9 mouse cellular contexts compared by ENCODE assay signal in the genomic region with DNA sequence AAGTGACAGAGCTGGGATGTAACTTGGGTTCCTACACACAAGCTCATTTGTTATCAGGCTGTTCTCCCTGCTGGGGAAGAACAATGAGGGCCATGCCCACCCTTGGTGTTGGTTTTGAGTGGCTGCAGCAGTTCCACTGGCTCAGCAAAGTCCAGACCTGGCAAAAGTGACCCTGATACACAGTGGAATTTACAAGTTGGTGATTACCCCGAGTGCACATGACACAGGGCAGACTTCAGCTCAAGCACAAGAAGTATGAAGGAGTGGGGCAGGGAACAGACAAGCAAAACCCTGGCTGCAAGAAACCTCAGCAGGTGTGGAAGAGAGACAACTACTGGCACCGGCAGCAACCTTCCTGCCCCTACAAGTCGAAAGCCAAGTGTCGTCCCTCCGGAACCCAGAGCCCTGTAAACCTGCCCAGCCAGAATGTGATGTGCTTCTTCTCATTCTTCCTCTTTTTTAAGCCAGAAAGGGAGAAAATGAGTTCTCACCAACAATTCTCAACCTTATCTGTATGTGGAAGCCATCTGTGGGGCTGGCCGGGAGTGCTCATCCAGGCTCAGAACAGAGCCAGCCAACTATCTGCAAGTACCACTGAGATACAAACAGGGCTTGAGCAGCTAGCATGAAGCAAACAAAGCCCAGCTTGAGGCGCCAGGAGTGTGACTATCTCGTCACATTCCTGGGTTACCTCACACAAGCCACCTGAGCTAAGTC. TPM values are rescaled to one million over a fixed set of nuclear protein-coding genes. Genes with fewer than 3 reads are reported as not detected.
A peak's percentile ranks its signal among the peaks of the same experiment; 100 is the strongest.
DNase-seq lines count a peak whose midpoint lies in the region; ATAC-seq lines count a peak whose summit lies in the region.
"Had no signal": no experiment of that assay in that cellular context is flagged by ENCODE, and none has a peak within 500 bp of the region (broad histone marks: within the 10 kb centered on the region; RNA-seq: fewer than 3 reads in every experiment).

No protein-coding gene starts in this region.

- no peak for DNase-seq in hindbrain, embryonic 11.5 days (ENCODE audit: low spot score)
- DNase-seq in kidney, adult 18-20 months = peak; percentile 55
- DNase-seq in T-cell, adult 2 months (ENCODE audit: low spot score) = no peak
- no peak for DNase-seq in embryo, embryonic 10 days (ENCODE audit: low spot score)
- DNase-seq in urinary bladder, postnatal 4 days (ENCODE audit: low spot score in 2 of 2) = no peak

- WGBS in hindbrain, embryonic 13.5 days = 76% methylated on average over 8 of the region's 8 CpGs
- 75% methylated on average over 8 of the region's 8 CpGs for WGBS in hindbrain, embryonic 11.5 days

- peaks cover 28% of the 10 kb centered on the region for H3K4me1 ChIP-seq in hindbrain, embryonic 13.5 days (replicated peaks)
- no peaks in the 10 kb centered on the region for H3K4me1 ChIP-seq in hindbrain, embryonic 11.5 days (replicated peaks; ENCODE audit: control insufficient read depth, insufficient read depth, low read length)
- H3K4me1 ChIP-seq in brown adipose tissue, adult 24 weeks (ENCODE audit: control insufficient read depth, insufficient read depth, insufficient read length, low read length) = peaks cover 53% of the 10 kb centered on the region
- peaks cover 92% of the 10 kb centered on the region for H3K4me1 ChIP-seq in megakaryocyte, embryonic 14.5 days

- no peak for ATAC-seq in hindbrain, embryonic 13.5 days (ENCODE audit: low FRiP score)
- no peak for ATAC-seq in hindbrain, embryonic 11.5 days (ENCODE audit: low FRiP score)

- H3K4me3 ChIP-seq in hindbrain, embryonic 13.5 days = no peak overlapping the region
- no peak overlapping the region for H3K4me3 ChIP-seq in hindbrain, embryonic 11.5 days (ENCODE audit: low read depth, low read length)
- H3K4me3 ChIP-seq in brown adipose tissue, adult 24 weeks (ENCODE audit: insufficient read depth, low read depth, low read length) = no peak overlapping the region
- peak overlapping the region; percentile 76 for H3K4me3 ChIP-seq in megakaryocyte, embryonic 14.5 days (replicated peaks)
- H3K4me3 ChIP-seq: midbrain, embryonic 12.5 days had no signal

- H3K27me3 ChIP-seq in hindbrain, embryonic 13.5 days = no peaks in the 10 kb centered on the region
- H3K27me3 ChIP-seq in hindbrain, embryonic 11.5 days (ENCODE audit: control insufficient read depth, insufficient read depth, low read length) = no peaks in the 10 kb centered on the region
- H3K27me3 ChIP-seq in megakaryocyte, embryonic 14.5 days (replicated peaks) = no peaks in the 10 kb centered on the region
- H3K27me3 ChIP-seq: midbrain, embryonic 12.5 days had no signal

- H3K27ac ChIP-seq in hindbrain, embryonic 13.5 days = peak overlapping the region; percentile 24; the same call in 1 of the 2 replicates
- no peak overlapping the region for H3K27ac ChIP-seq in hindbrain, embryonic 11.5 days (ENCODE audit: low read depth, low read length)
- peak overlapping the region; percentile 78 for H3K27ac ChIP-seq in brown adipose tissue, adult 24 weeks (replicated peaks; ENCODE audit: low read depth, low read length)
- H3K27ac ChIP-seq: midbrain, embryonic 12.5 days had no signal

- H3K4me2 ChIP-seq in hindbrain, embryonic 13.5 days = no peak overlapping the region
- no peak overlapping the region for H3K4me2 ChIP-seq in hindbrain, embryonic 11.5 days (replicated peaks; ENCODE audit: low read depth, low read length)
- H3K4me2 ChIP-seq: midbrain, embryonic 12.5 days had no signal

- no peaks in the 10 kb centered on the region for H3K9me3 ChIP-seq in hindbrain, embryonic 13.5 days
- H3K9me3 ChIP-seq in hindbrain, embryonic 11.5 days (ENCODE audit: control insufficient read depth, low read length) = no peaks in the 10 kb centered on the region
- no peaks in the 10 kb centered on the region for H3K9me3 ChIP-seq in megakaryocyte, embryonic 14.5 days
- H3K9me3 ChIP-seq: midbrain, embryonic 12.5 days had no signal

- peaks cover 30% of the 10 kb centered on the region for H3K36me3 ChIP-seq in hindbrain, embryonic 13.5 days
- no peaks in the 10 kb centered on the region for H3K36me3 ChIP-seq in hindbrain, embryonic 11.5 days (ENCODE audit: control insufficient read depth, insufficient read depth, low read length)
- peaks cover 60% of the 10 kb centered on the region for H3K36me3 ChIP-seq in megakaryocyte, embryonic 14.5 days (replicated peaks; ENCODE audit: low read length)

- H3K9ac ChIP-seq in hindbrain, embryonic 13.5 days = no peak overlapping the region
- no peak overlapping the region for H3K9ac ChIP-seq in hindbrain, embryonic 11.5 days (ENCODE audit: low read depth, low read length)
- H3K9ac ChIP-seq: midbrain, embryonic 12.5 days had no signal

RNA-seq across cellular contexts. Expression of gene Hspb9, which starts 8.3 kb away (rescaled TPM):
- 0.43 TPM in 1 of 2 replicates, not detected in the other for polyA plus RNA-seq in hindbrain, embryonic 13.5 days (2015; fragmentation: Nextera tagmentation; extraction: Ambion mirVana)
- polyA plus RNA-seq in hindbrain, embryonic 11.5 days (2014; fragmentation: Nextera tagmentation; extraction: Ambion mirVana) = 0.50 and 0.82 TPM in 2 replicates
- not detected in 2 replicates for polyA plus RNA-seq in brown adipose tissue, adult 24 weeks (2012; ENCODE audit: insufficient read depth, insufficient read length, missing spikeins)
- 0.54 TPM in 1 of 2 replicates, not detected in the other for polyA plus RNA-seq in megakaryocyte, embryonic 14.5 days (2012; ENCODE audit: insufficient read depth, low replicate concordance)

RNA-seq across cellular contexts. Expression of gene Kat2a, which starts 9.7 kb away (rescaled TPM):
- polyA plus RNA-seq in hindbrain, embryonic 13.5 days (2015; fragmentation: Nextera tagmentation; extraction: Ambion mirVana) = 47.4 and 48.0 TPM in 2 replicates
- 47.2 and 50.3 TPM in 2 replicates for polyA plus RNA-seq in hindbrain, embryonic 11.5 days (2014; fragmentation: Nextera tagmentation; extraction: Ambion mirVana)
- 6.9 and 8.4 TPM in 2 replicates for polyA plus RNA-seq in brown adipose tissue, adult 24 weeks (2012; ENCODE audit: insufficient read depth, insufficient read length, missing spikeins)
- polyA plus RNA-seq in megakaryocyte, embryonic 14.5 days (2012; ENCODE audit: insufficient read depth, low replicate concordance) = 30.5 and 34.7 TPM in 2 replicates

RNA-seq across cellular contexts. Expression of gene Rab5c, which starts 16.1 kb away (rescaled TPM):
- polyA plus RNA-seq in hindbrain, embryonic 13.5 days (2015; fragmentation: Nextera tagmentation; extraction: Ambion mirVana) = 28.2 and 29.0 TPM in 2 replicates
- 76.6 and 87.5 TPM in 2 replicates for polyA plus RNA-seq in hindbrain, embryonic 11.5 days (2014; fragmentation: Nextera tagmentation; extraction: Ambion mirVana)
- 148 and 163 TPM in 2 replicates for polyA plus RNA-seq in brown adipose tissue, adult 24 weeks (2012; ENCODE audit: insufficient read depth, insufficient read length, missing spikeins)
- polyA plus RNA-seq in megakaryocyte, embryonic 14.5 days (2012; ENCODE audit: insufficient read depth, low replicate concordance) = 502 and 744 TPM in 2 replicates

RNA-seq across cellular contexts. Expression of gene Dhx58, which starts 17.9 kb away (rescaled TPM):
- polyA plus RNA-seq in hindbrain, embryonic 13.5 days (2015; fragmentation: Nextera tagmentation; extraction: Ambion mirVana) = 2.7 and 3.0 TPM in 2 replicates
- polyA plus RNA-seq in hindbrain, embryonic 11.5 days (2014; fragmentation: Nextera tagmentation; extraction: Ambion mirVana) = 1.8 and 1.9 TPM in 2 replicates
- 3.6 and 6.4 TPM in 2 replicates for polyA plus RNA-seq in brown adipose tissue, adult 24 weeks (2012; ENCODE audit: insufficient read depth, insufficient read length, missing spikeins)
- 9.2 TPM in 1 of 2 replicates, not detected in the other for polyA plus RNA-seq in megakaryocyte, embryonic 14.5 days (2012; ENCODE audit: insufficient read depth, low replicate concordance)

RNA-seq across cellular contexts. Expression of gene Zfp385c, which starts 29.7 kb away (rescaled TPM):
- polyA plus RNA-seq in hindbrain, embryonic 13.5 days (2015; fragmentation: Nextera tagmentation; extraction: Ambion mirVana) = 0.13 and 0.40 TPM in 2 replicates
- polyA plus RNA-seq in hindbrain, embryonic 11.5 days (2014; fragmentation: Nextera tagmentation; extraction: Ambion mirVana) = 0.08 and 0.71 TPM in 2 replicates
- not detected in 2 replicates for polyA plus RNA-seq in brown adipose tissue, adult 24 weeks (2012; ENCODE audit: insufficient read depth, insufficient read length, missing spikeins)
- polyA plus RNA-seq in megakaryocyte, embryonic 14.5 days (2012; ENCODE audit: insufficient read depth, low replicate concordance) = 0.39 TPM in 1 of 2 replicates, not detected in the other
